Mouse (Mus musculus) thymus, adult 2 months (tissue): ENCODE measurements around the gene Slc25a13. TPM values are rescaled to one million over a fixed set of nuclear protein-coding genes. Genes with fewer than 3 reads are reported as not detected.

Experiments used
- DNase-seq: peaks from one replicate; pipeline ENCODE4 v3.0.0; 2021
- H3K27ac ChIP-seq: fragments of 200-500 bp; 2 replicates; pipeline ENCODE4 v1.5.1; 2012; ENCODE audit warnings: low read length, control low read depth; ENCODE audit not compliant: control insufficient read depth, insufficient read depth
- H3K27me3 ChIP-seq: fragments of 200-500 bp; 2 replicates; pipeline ENCODE4 v1.6.1; 2012; ENCODE audit warnings: mild to moderate bottlenecking, low read length, moderate library complexity, mixed read lengths; ENCODE audit not compliant: control insufficient read depth, insufficient read depth
- H3K36me3 ChIP-seq: fragments of 200-500 bp; 2 replicates; pipeline ENCODE4 v1.6.1; 2012; ENCODE audit warnings: mild to moderate bottlenecking, low read length, moderate library complexity; ENCODE audit not compliant: control insufficient read depth, insufficient read depth
- H3K4me1 ChIP-seq: fragments of 200-500 bp; replicated peaks from 2 replicates; pipeline ENCODE4 v1.6.1; 2012; ENCODE audit warnings: low read length; ENCODE audit not compliant: control insufficient read depth, insufficient read depth
- H3K4me3 ChIP-seq: fragments of 200-500 bp; 2 replicates; pipeline ENCODE4 v1.5.1; 2012; ENCODE audit warnings: mild to moderate bottlenecking, low read length, control low read depth, moderate library complexity; ENCODE audit not compliant: control insufficient read depth, insufficient read depth
- CTCF ChIP-seq: fragments of 200-500 bp; IDR thresholded peaks from 2 replicates; pipeline ENCODE4 v1.5.1; 2012; ENCODE audit warnings: mild to moderate bottlenecking, control low read depth, low read length, moderate library complexity, borderline replicate concordance; ENCODE audit not compliant: control insufficient read depth, poor library complexity, insufficient read depth; ENCODE audit errors: extremely low read depth
- POLR2A ChIP-seq: fragments of 200-500 bp; IDR thresholded peaks from 2 replicates; pipeline ENCODE4 v1.6.1; 2012; ENCODE audit warnings: mild to moderate bottlenecking, low read length, control low read depth, moderate library complexity; ENCODE audit not compliant: control insufficient read depth, poor library complexity, insufficient read depth; ENCODE audit errors: extremely low read depth
- WGBS: fragments of 180-500 bp; shearing (Covaris S2); methylation state at CpG from one replicate; pipeline ENCODE4 v1.1.7; 2018; 5-methylcytosine and 5-hydroxymethylcytosine counted together
- polyA plus RNA-seq: library from polyadenylated mRNA; depleted of rRNA; stranded (reverse); fragments of >200 nt; gene quantifications from 2 replicates; pipeline ENCODE4 v1.2.3, GENCODE M21; 2012

Slc25a13 gene
- polyA plus RNA-seq, 1 experiment = 9.2 TPM

GRCm38 (mm10) chr6:6027664-6028063 is 189.3 kb downstream of the Slc25a13 start:
- Histone ChIP-seq H3K36me3 (no peaks in the 10 kb centered on the region), H3K27ac (no peak overlapping the region), H3K4me1 (no peaks in the 10 kb centered on the region), H3K4me3 (no peak overlapping the region), H3K27me3 (no peaks in the 10 kb centered on the region)
- WGBS = 97% methylated on average over 6 of the region's 6 CpGs
- no peak for DNase-seq
- TF ChIP-seq CTCF = no peak
- no peak for TF ChIP-seq POLR2A

GRCm38 (mm10) chr6:6023976-6024375 is 193.0 kb downstream of the Slc25a13 start:
- H3K27me3 ChIP-seq = no peaks in the 10 kb centered on the region
- H3K27ac ChIP-seq = no peak overlapping the region
- 75% methylated on average over 6 of the region's 6 CpGs for WGBS
- no peaks in the 10 kb centered on the region for H3K4me1 ChIP-seq
- TF ChIP-seq CTCF (no peak), POLR2A (no peak)
- no peak for DNase-seq
- no peaks in the 10 kb centered on the region for H3K36me3 ChIP-seq
- no peak overlapping the region for H3K4me3 ChIP-seq

DNA sequence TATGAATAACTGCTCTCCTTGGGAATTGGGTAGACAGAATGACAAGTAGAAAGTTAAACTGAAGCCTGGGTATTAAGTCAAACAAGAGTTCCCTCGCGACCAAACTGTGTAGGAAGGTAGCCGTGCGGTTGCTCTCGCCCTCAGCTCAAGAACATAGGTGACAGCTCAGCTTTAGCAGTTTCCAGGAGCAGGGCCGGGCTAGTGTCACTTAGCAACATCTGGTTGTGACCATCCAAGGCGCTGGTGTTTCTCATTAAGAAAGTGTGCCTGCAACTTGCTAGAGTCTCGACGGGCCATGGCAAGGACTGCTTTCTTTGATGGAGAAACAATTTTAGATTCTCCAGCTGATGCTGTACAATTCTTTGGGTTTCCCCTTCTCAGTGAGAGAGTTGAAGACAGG is 200.0 kb downstream of the Slc25a13 start:
- no peak for DNase-seq
- no peaks in the 10 kb centered on the region for H3K4me1 ChIP-seq
- H3K27ac ChIP-seq = no peak overlapping the region
- H3K27me3 ChIP-seq = no peaks in the 10 kb centered on the region
- H3K4me3 ChIP-seq = no peak overlapping the region
- TF ChIP-seq POLR2A (no peak), CTCF (no peak)
- 91% methylated on average over 9 of the region's 9 CpGs for WGBS
- H3K36me3 ChIP-seq = no peaks in the 10 kb centered on the region

GRCm38 (mm10) chr6:6015616-6016015 is 201.4 kb downstream of the Slc25a13 start:
- WGBS = 59% methylated on average over 15 of the region's 15 CpGs
- no peak for TF ChIP-seq POLR2A
- no peak for TF ChIP-seq CTCF

GRCm38 (mm10) chr6:6011364-6011763 is 205.6 kb downstream of the Slc25a13 start:
- no peak overlapping the region for H3K4me3 ChIP-seq
- H3K4me1 ChIP-seq = no peaks in the 10 kb centered on the region
- H3K36me3 ChIP-seq = no peaks in the 10 kb centered on the region
- TF ChIP-seq CTCF (no peak), POLR2A (no peak)
- H3K27ac ChIP-seq = no peak overlapping the region
- WGBS = 89% methylated on average over 2 of the region's 2 CpGs
- no peak for DNase-seq
- no peaks in the 10 kb centered on the region for H3K27me3 ChIP-seq

More at GRCm38 (mm10) chr6:6015616-6016015, 201.4 kb downstream of the Slc25a13 start:
- no peak for DNase-seq
- H3K27me3 ChIP-seq = no peaks in the 10 kb centered on the region
- H3K4me3 ChIP-seq = no peak overlapping the region
- H3K27ac ChIP-seq = no peak overlapping the region
- H3K4me1 ChIP-seq = no peaks in the 10 kb centered on the region
- H3K36me3 ChIP-seq = no peaks in the 10 kb centered on the region

- no peak overlapping the region for H3K27ac ChIP-seq
- H3K4me1 ChIP-seq = no peaks in the 10 kb centered on the region
- DNase-seq = peak; percentile 33
- H3K27me3 ChIP-seq = no peaks in the 10 kb centered on the region
- peak overlapping the region; percentile 1; the same call in 1 of the 2 replicates for H3K4me3 ChIP-seq
- no peaks in the 10 kb centered on the region for H3K36me3 ChIP-seq
- WGBS = 6% methylated on average over 42 of the region's 42 CpGs
- TF ChIP-seq CTCF (0 out of 2 replicates have a peak, but pooled peaks have one; percentile 47), POLR2A (no peak)
These were observed 211.1 kb downstream of the Slc25a13 start for GRCm38 (mm10) chr6:6005762-6006431.

DNA sequence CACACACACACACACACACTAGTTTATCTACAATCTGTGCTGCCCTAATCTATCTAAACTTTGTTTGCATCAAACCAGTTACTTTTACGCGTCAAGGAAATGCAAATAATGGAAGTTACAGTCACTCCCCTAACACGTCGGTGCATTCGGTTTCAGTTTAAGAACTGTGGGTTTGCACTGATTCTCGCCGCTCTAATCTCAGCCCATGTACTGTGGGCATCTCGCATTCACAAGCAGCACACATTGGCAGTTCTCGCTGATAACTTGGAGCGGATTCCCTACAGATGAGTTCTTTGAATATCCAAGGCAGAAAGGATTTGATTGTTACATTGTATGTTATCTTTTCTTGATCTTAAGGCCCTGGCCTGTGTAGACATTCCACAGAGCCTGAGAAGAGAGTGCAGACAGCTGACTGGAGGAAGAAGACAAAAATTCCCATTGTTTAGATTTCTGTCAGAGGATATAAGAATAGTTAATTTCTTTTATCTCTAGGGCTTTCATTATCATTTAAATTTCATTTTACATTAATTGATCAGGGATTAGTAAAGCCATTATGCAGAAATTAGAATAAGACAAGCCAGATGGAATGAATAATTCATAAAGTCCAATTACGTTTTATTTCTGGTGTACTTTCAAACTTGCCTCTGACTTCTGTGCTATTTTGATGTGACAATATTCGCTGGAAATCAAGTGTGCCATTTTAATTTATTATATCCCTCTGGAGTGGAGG is 212.1 kb downstream of the Slc25a13 start:
- TF ChIP-seq POLR2A (no peak), CTCF (no peak)
- no peak overlapping the region for H3K27ac ChIP-seq
- no peaks in the 10 kb centered on the region for H3K27me3 ChIP-seq
- H3K4me1 ChIP-seq = no peaks in the 10 kb centered on the region
- H3K36me3 ChIP-seq = no peaks in the 10 kb centered on the region
- WGBS = 75% methylated on average over 12 of the region's 12 CpGs
- no peak overlapping the region for H3K4me3 ChIP-seq
- no peak for DNase-seq
